Mouse (Mus musculus) small intestine, adult 2 months (tissue): ENCODE results near the gene Cygb. TPM values are rescaled to one million over a fixed set of nuclear protein-coding genes. Genes with fewer than 3 reads are reported as not detected.
A peak's percentile ranks its signal among the peaks of the same experiment; 100 is the strongest.

Experiments used
- H3K27ac ChIP-seq: fragments of 200-500 bp; 2 replicates; pipeline ENCODE4 v1.5.1; 2012; ENCODE audit warnings: low read depth, low read length, control low read depth, inconsistent platforms; ENCODE audit not compliant: insufficient read depth
- H3K27me3 ChIP-seq: fragments of 200-500 bp; 2 replicates; pipeline ENCODE4 v1.6.1; 2012; ENCODE audit warnings: mild to moderate bottlenecking, moderate library complexity, low read length, inconsistent platforms; ENCODE audit not compliant: control insufficient read depth, insufficient read depth
- H3K36me3 ChIP-seq: fragments of 200-500 bp; 2 replicates; pipeline ENCODE4 v1.6.1; 2012; ENCODE audit warnings: mild to moderate bottlenecking, low read length, control low read depth, inconsistent platforms; ENCODE audit not compliant: control insufficient read depth, insufficient read depth
- H3K4me1 ChIP-seq: fragments of 200-500 bp; 2 replicates; pipeline ENCODE4 v1.6.1; 2012; ENCODE audit warnings: low read length, inconsistent platforms, mixed read lengths; ENCODE audit not compliant: control insufficient read depth, insufficient read depth, insufficient read length
- H3K4me3 ChIP-seq: fragments of 200-500 bp; 2 replicates; pipeline ENCODE4 v1.5.1; 2012; ENCODE audit warnings: low read depth, mild to moderate bottlenecking, control low read depth, inconsistent platforms, low read length, moderate library complexity
- CTCF ChIP-seq: fragments of 200-500 bp; IDR thresholded peaks from 2 replicates; pipeline ENCODE4 v1.5.1; 2012; ENCODE audit warnings: low read depth, mild to moderate bottlenecking, control low read depth, inconsistent platforms, low read length, moderate library complexity, mixed read lengths; ENCODE audit not compliant: insufficient replicate concordance, insufficient read length; ENCODE audit errors: extremely low read depth
- POLR2A ChIP-seq: fragments of 200-500 bp; IDR thresholded peaks from 2 replicates; pipeline ENCODE4 v1.6.1; 2012; ENCODE audit warnings: low read depth, mild to moderate bottlenecking, control low read depth, inconsistent platforms, low read length, moderate library complexity
- WGBS: fragments of 180-500 bp; shearing (Covaris S2); methylation state at CpG from one replicate; pipeline ENCODE4 v1.1.7; 2018; 5-methylcytosine and 5-hydroxymethylcytosine counted together
- polyA plus RNA-seq: library from polyadenylated mRNA; depleted of rRNA; stranded (reverse); fragments of >200 nt; gene quantifications from 2 replicates; pipeline ENCODE4 v1.2.3, GENCODE M21; 2012

Gene Cygb
- polyA plus RNA-seq, 1 experiment: 23.7 TPM

DNA sequence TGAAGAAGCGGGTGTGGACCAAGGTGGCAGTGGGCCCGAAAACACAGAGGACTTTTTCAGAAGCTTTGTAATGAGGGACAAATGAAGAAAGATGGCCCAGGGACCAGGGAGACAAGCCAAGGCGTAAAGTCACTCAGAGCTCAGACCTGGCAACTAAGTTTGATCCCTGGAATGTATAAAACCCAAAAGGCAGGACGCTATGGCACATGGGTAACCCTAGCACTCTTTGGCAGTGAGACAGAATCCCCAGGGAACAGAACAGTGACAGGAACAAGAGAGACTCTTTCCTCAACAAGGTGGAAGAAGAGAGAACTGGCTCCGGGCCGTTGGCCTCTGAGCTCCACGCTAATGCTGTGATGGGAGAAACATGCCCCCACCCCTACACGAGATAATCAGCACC is 3.3 kb downstream of the Cygb start:
- peaks cover 21% of the 10 kb centered on the region for H3K27me3 ChIP-seq
- no peaks in the 10 kb centered on the region for H3K36me3 ChIP-seq
- H3K4me3 ChIP-seq: no peak overlapping the region
- peaks cover 10% of the 10 kb centered on the region for H3K4me1 ChIP-seq
- 81% methylated on average over 8 of the region's 8 CpGs for WGBS
- H3K27ac ChIP-seq: no peak overlapping the region
- no peak for TF ChIP-seq CTCF
- no peak for TF ChIP-seq POLR2A

- no peaks in the 10 kb centered on the region for H3K36me3 ChIP-seq
- peak overlapping the region; percentile 88; the same call in 1 of the 2 replicates for H3K27ac ChIP-seq
- H3K4me3 ChIP-seq: no peak overlapping the region
- H3K4me1 ChIP-seq: peaks cover 10% of the 10 kb centered on the region
- H3K27me3 ChIP-seq: peaks cover 17% of the 10 kb centered on the region
- TF ChIP-seq POLR2A (no peak), CTCF (no peak)
- 81% methylated on average over 13 of the region's 13 CpGs for WGBS
Measured at GRCm38 (mm10) chr11:116649711-116650337, 4.3 kb downstream of the Cygb start.

- no peak overlapping the region for H3K4me3 ChIP-seq
- no peak for TF ChIP-seq POLR2A
- TF ChIP-seq CTCF: no peak
- peaks cover 7% of the 10 kb centered on the region; the same call in 1 of the 2 replicates for H3K4me1 ChIP-seq
- no peaks in the 10 kb centered on the region for H3K36me3 ChIP-seq
- peak overlapping the region; percentile 88 for H3K27ac ChIP-seq
- 78% methylated on average over 10 of the region's 10 CpGs for WGBS
- peaks cover 11% of the 10 kb centered on the region for H3K27me3 ChIP-seq
Measured at GRCm38 (mm10) chr11:116648976-116649375, 5.1 kb downstream of the Cygb start.

DNA sequence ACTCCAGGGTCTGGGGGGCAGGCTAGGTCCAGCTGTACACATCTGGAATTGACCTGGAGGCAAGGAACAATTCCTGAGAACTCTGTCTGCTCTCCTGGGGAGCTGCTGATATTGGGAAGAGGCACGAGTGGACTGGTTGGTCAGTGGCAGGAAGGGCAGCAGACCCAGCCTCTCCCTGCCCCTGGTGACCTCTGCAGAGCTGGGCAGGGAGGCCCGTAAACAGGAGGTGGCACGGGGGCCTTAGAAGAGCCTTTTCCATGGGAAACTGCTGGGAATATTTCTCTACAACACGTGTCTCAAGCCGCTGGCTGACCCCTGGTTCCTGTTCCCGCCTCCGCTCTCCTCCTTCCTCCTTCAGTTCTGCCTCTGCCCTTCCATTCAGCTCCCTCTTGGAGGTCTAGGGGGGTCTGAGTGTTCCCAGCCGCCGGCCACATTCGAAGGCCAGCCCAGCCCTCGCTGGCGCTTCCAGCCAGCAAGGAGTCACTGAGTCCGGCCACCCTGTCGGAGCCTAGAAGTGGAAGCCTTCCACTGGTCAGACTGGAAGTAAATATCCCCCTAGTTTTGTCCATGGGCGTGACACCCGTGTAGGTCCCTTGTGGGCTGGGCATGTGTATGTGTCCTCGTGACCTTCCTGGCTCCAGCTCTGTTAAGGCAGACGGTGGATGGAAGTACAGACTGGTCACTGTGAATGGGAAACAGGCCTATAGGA is 5.7 kb downstream of the Cygb start:
- H3K4me3 ChIP-seq: no peak overlapping the region
- peaks cover 3% of the 10 kb centered on the region; the same call in 1 of the 2 replicates for H3K4me1 ChIP-seq
- H3K27me3 ChIP-seq: peaks cover 5% of the 10 kb centered on the region; the same call in 1 of the 2 replicates
- 71% methylated on average over 18 of the region's 18 CpGs for WGBS
- no peaks in the 10 kb centered on the region for H3K36me3 ChIP-seq
- peak overlapping the region; percentile 88 for H3K27ac ChIP-seq
- TF ChIP-seq POLR2A: no peak
- TF ChIP-seq CTCF: no peak

- TF ChIP-seq POLR2A (no peak), CTCF (no peak)
Measured at GRCm38 (mm10) chr11:116647340-116647991, 6.6 kb downstream of the Cygb start.

GRCm38 (mm10) chr11:116646771-116647170 is 7.3 kb downstream of the Cygb start:
- Histone ChIP-seq H3K27ac (peak overlapping the region; percentile 66; the same call in 1 of the 2 replicates), H3K4me3 (no peak overlapping the region), H3K27me3 (no peaks in the 10 kb centered on the region), H3K4me1 (peaks cover 3% of the 10 kb centered on the region; the same call in 1 of the 2 replicates), H3K36me3 (no peaks in the 10 kb centered on the region)
- no peak for TF ChIP-seq CTCF
- no peak for TF ChIP-seq POLR2A
- 88% methylated on average over 7 of the region's 7 CpGs for WGBS

More at GRCm38 (mm10) chr11:116647340-116647991, 6.6 kb downstream of the Cygb start:
- no peaks in the 10 kb centered on the region; the same call in 1 of the 2 replicates for H3K27me3 ChIP-seq
- peaks cover 3% of the 10 kb centered on the region; the same call in 1 of the 2 replicates for H3K4me1 ChIP-seq
- no peaks in the 10 kb centered on the region for H3K36me3 ChIP-seq
- peak overlapping the region; percentile 66 for H3K27ac ChIP-seq
- H3K4me3 ChIP-seq: no peak overlapping the region
- 65% methylated on average over 11 of the region's 11 CpGs for WGBS

DNA sequence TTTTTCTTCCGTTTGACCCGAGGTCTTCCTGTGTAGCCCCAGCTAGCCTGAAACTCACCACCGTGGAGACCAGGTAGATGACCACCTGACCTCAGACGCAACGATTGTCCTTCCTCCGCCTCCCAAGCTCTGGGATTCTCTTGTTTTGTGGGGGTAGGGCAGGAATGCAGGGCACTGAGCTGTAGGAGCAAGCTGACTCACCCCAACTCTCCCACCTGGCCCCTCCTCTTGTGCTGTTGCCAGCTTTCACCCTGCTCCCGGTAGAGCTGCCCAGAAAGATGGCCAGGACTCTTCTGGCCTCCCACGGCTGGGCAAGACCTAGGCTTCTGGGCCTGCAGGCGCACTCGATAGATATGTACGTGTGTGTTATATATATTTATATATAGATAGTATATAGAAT is 8.0 kb downstream of the Cygb start:
- no peaks in the 10 kb centered on the region for H3K36me3 ChIP-seq
- TF ChIP-seq POLR2A: no peak
- TF ChIP-seq CTCF: no peak
- H3K4me1 ChIP-seq: peaks cover 3% of the 10 kb centered on the region; the same call in 1 of the 2 replicates
- no peak overlapping the region for H3K27ac ChIP-seq
- H3K4me3 ChIP-seq: no peak overlapping the region
- WGBS: 77% methylated on average over 11 of the region's 11 CpGs
- H3K27me3 ChIP-seq: no peaks in the 10 kb centered on the region
